Mouse (Mus musculus): ENCODE data around the gene Sars2.

DNA sequence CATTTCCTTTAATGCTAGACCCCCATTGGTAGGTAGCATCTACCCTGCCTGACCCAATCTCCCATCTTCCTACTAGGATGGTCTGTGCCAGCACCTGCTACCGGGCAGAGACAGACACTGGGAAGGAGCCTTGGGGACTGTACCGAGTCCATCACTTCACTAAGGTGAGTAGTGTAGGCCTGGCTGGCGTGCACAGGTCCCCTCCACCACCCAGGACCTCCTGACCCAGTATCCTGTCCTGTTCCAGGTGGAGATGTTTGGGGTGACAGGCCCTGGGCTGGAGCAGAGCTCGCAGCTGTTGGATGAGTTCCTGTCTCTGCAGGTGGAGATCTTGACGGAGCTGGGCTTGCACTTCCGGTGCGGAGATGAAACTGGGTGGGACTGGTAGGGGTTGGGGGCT lies 8.1 kb downstream of the Sars2 start:
- no peak for TF ChIP-seq POLR2A (IDR thresholded peaks at IDR 0.05; ENCODE audit: borderline replicate concordance, extremely low read depth, low read depth, low read length)
- TF ChIP-seq CTCF (IDR thresholded peaks at IDR 0.05; ENCODE audit: insufficient read depth, low read length) = no peak
